Mouse (Mus musculus): ENCODE results near the gene Uba52. TPM values are rescaled to one million over a fixed set of nuclear protein-coding genes. Genes with fewer than 3 reads are reported as not detected.

The Uba52 gene
- total RNA-seq, 2 experiments from 2014 or later = 1,529 to 1,618 TPM

DNA sequence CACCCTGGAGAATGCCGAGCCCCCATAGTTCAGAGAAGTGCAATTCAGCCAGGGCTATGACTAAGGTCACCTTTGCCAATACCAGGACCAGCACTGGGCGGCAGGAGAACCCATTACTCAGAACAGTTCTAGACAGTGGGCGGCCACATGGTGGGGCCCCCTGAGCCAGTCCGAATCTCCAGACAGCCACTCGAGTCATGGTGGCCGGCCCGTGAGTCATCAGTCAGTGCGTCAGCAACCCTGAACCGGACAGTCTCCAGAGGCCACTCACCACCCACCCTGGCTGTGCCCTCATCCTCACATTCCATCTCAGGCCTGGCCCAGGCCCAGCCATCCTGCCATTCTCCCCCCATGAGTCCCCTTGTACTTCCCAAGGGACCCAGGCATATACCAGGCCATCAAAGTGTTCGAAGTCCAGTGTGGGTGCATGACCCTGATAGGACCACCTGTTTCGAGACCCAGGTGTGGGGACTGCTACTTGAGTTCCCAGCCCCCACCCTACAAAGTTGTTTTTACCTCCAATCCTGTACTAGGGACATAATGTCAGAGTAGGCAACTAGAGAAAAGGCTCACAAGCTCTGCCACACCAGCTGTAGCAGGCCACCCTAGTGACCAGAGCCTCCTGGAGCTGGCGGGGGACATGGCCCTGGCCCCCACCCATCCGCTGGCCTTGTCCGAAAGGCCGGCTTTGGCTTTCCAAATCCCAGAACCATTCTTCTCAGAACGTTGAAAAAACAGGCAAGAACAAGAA is 48.7 kb downstream of the Uba52 start:
- no peak for DNase-seq (ENCODE audit: low spot score in 2 of 2)

DNA sequence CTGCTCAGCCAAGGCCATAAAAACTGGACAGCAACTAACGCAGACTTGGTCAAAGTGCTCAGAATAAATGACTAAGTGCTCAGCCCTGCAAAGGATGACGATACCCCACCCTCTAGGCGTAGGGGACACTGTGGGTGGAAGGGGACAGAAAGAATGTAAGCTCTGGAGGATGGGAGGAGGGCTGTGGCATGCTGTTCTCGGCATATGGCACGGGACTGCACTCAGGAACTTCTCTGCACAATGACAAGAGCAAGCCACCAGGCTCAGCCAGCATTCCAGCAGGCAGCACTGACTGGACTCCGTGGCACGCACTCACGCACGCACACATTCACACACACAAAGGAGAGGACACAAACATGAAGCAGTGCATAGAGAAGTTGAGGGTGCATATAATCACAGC is 50.0 kb downstream of the Uba52 start:
- no peak for DNase-seq (ENCODE audit: low spot score in 2 of 2)

DNA sequence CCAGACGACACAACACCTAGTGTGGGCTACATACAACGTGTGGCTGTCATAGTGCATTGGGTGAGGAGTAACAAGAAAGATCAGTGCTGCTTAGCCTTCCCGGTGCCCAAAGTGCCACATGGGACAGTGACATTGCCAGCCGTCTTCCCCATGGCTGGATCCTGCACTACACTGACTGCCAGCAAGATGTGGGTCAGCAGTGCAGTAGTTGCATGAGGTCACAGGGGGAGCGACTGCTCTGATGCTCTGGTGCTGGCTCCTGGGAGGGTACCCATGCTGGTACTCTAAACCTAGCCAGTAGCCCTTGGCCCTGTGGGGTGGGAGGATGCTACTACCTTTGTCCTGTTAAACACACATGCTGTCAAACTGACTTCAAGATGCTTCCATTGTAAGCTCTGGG is 50.4 kb downstream of the Uba52 start:
- DNase-seq (ENCODE audit: low spot score in 2 of 2) = no peak

DNA sequence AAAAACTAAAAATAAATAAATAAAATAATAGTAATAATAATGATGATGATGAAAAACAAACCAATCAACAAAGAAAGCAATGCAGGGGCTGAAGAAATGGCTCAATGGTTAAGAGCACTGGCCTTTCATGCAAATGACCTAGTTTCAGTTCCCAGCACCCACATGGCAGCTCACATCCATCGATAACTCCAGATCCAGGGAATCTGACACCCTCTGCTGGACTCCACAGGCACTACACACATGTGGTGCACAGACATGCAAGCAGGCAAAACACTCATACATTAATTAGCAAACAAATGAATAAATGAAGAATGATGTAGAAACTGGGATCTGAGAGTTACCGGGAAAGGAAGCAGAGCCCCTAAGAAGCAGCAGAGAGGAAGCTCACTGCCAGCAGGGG is 51.0 kb downstream of the Uba52 start:
- no peak for DNase-seq (ENCODE audit: low spot score in 2 of 2)

DNA sequence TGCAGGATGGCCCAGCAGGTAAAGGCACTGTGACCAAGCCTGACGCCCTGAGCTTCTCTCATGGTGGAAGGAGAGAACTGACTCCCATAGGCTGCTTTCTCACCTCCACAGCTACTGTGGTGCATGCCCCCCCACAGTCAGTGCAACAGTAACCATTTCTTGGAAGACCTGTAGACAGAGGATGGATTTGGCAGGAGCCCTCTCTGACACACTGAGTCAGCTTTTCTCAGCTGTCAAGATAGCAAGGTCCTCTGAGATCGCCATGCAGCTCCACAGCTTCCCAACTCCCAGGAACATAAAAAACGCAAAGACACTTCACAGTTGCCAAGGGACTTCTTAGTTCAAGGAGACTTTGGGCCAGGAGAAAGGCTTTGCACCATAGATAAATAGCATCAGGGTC is 52.1 kb downstream of the Uba52 start:
- no peak for DNase-seq (ENCODE audit: low spot score in 2 of 2)

Other genes starting within 250 kb of the Uba52 start
- gene Homer3, start 228.0 kb downstream of the Uba52 start, total RNA-seq (2021) = 10 to 100 TPM; 44.8 to 50.6 TPM
- gene Ddx49, start 208.3 kb downstream of the Uba52 start, total RNA-seq (2021) = 10 to 100 TPM; 83.3 to 86.8 TPM
- gene Cope, start 208.3 kb downstream of the Uba52 start, total RNA-seq (2021) = 100 to 1,000 TPM; 188 to 192 TPM
- gene Cers1, start 195.0 kb downstream of the Uba52 start, total RNA-seq (2021) = 1 to 10 TPM; 6.8 to 7.2 TPM
- gene Gdf1, start 181.0 kb downstream of the Uba52 start, total RNA-seq (2021) = 1 to 10 TPM in 1 of 2 experiments, under 1 TPM in 1; 0.34 to 1.3 TPM
- gene Upf1, start 157.5 kb downstream of the Uba52 start, total RNA-seq (2021) = 10 to 100 TPM; 52.5 to 56.1 TPM
- 1 to 10 TPM in 1 of 2 experiments, under 1 TPM in 1; 0.28 to 1.0 TPM for gene Comp, start 137.2 kb downstream of the Uba52 start, total RNA-seq (2021)
- gene Crtc1, start 71.2 kb downstream of the Uba52 start, total RNA-seq (2021) = 10 to 100 TPM; 33.2 to 34.5 TPM
- gene Klhl26, start 33.8 kb downstream of the Uba52 start, total RNA-seq (2021) = 10 to 100 TPM; 18.7 to 20.4 TPM
- 1 to 10 TPM; 3.6 to 5.0 TPM for gene Tmem59l, start 23.4 kb downstream of the Uba52 start, total RNA-seq (2021)
- under 1 TPM in 1 of 2 experiments, not detected in 1; 0.45 TPM for gene Crlf1, start 17.6 kb downstream of the Uba52 start, total RNA-seq (2021)
- gene Rex1bd, start 4.0 kb downstream of the Uba52 start, total RNA-seq (2021) = 100 to 1,000 TPM; 105 to 109 TPM
- 100 to 1,000 TPM; 315 to 322 TPM for gene Fkbp8, start 16.9 kb upstream of the Uba52 start, total RNA-seq (2021)
- gene Kxd1, start 17.2 kb upstream of the Uba52 start, total RNA-seq (2021) = 10 to 100 TPM; 80.4 to 80.5 TPM
- 10 to 100 TPM; 31.0 to 32.4 TPM for gene Ell, start 28.7 kb upstream of the Uba52 start, total RNA-seq (2021)
- 10 to 100 TPM; 82.6 to 88.9 TPM for gene Isyna1, start 83.6 kb upstream of the Uba52 start, total RNA-seq (2021)
- gene Ssbp4, start 98.1 kb upstream of the Uba52 start, total RNA-seq (2021) = 100 to 1,000 TPM; 137 to 154 TPM
- 1 to 10 TPM; 2.9 to 3.8 TPM for gene Lrrc25, start 105.4 kb upstream of the Uba52 start, total RNA-seq (2021)
- gene Gdf15, start 121.7 kb upstream of the Uba52 start, total RNA-seq (2021) = 1 to 10 TPM in 1 of 2 experiments, under 1 TPM in 1; 0.59 to 1.8 TPM
- 10 to 100 TPM; 62.1 to 76.0 TPM for gene Pgpep1, start 149.6 kb upstream of the Uba52 start, total RNA-seq (2021)
- 10 to 100 TPM; 96.6 to 99.0 TPM for gene Lsm4, start 162.4 kb upstream of the Uba52 start, total RNA-seq (2021)
- 100 to 1,000 TPM; 185 to 195 TPM for gene Jund, start 188.1 kb upstream of the Uba52 start, total RNA-seq (2021)
- gene Iqcn, start 192.7 kb upstream of the Uba52 start, total RNA-seq (2021) = under 1 TPM; 0.14 to 0.25 TPM
- not detected for gene Gm3336, start 207.7 kb upstream of the Uba52 start, total RNA-seq (2021)
- 1 to 10 TPM; 2.2 to 5.6 TPM for gene Pde4c, start 212.9 kb upstream of the Uba52 start, total RNA-seq (2021)
- 10 to 100 TPM; 58.9 to 59.7 TPM for gene Rab3a, start 243.9 kb upstream of the Uba52 start, total RNA-seq (2021)

Data from adrenal gland, postnatal 4 days (tissue).